Mouse (Mus musculus): ENCODE measurements around the gene Ckmt2. TPM values are rescaled to one million over a fixed set of nuclear protein-coding genes. Genes with fewer than 3 reads are reported as not detected.

Gene Ckmt2
- polyA plus RNA-seq, 1 experiment = not detected

- Histone ChIP-seq H3K4me1 (ENCODE audit: control insufficient read depth, insufficient read depth, insufficient read length, low read length) (no peaks in the 10 kb centered on the region; the same call in 1 of the 2 replicates), H3K36me3 (ENCODE audit: control insufficient read depth, insufficient read depth, low read length) (peaks cover 16% of the 10 kb centered on the region), H3K27ac (ENCODE audit: insufficient read depth, low read depth, low read length) (no peak overlapping the region), H3K4me3 (ENCODE audit: low read depth, low read length) (no peak overlapping the region), H3K27me3 (ENCODE audit: control insufficient read depth, insufficient read depth, low read length) (no peaks in the 10 kb centered on the region)
- TF ChIP-seq CTCF (IDR thresholded peaks at IDR 0.05; ENCODE audit: extremely low read depth, insufficient read length, insufficient replicate concordance, low read depth, low read length) (no peak), POLR2A (IDR thresholded peaks at IDR 0.05; ENCODE audit: low read depth, low read length) (no peak)
- WGBS = 77% methylated on average over 5 of the region's 5 CpGs
Measured at GRCm38 (mm10) chr13:91884714-91885386, 8.2 kb upstream of the Ckmt2 start.

DNA sequence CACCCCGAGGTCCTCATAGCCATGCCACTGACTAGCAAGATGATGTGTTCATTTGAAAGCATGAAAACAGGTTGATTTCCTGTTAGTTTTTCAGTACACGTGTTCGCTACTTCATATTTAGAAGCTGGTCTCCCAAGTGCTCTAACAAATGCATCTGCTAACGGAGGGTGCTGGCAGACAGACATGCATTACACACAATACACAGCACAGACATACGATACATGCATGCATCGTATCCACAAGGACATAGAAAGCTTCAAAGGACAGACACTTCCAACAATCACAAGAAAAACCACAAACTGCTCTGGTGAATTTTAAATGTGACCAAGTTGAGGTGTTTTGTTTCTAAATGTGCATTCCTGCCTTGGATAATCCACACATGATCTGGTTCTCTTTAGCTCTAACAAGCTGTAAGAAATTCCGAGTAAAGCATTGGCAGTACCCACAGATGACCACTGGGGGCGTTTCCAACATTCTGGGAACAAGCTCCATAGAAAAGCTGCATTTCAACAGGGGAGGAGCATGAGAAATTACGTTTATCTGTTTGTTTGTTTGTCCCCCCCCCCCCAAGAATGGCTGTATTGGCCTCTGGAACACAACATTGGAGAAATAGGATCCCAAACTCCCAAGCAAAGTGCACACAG is 5.3 kb upstream of the Ckmt2 start:
- H3K4me3 ChIP-seq (ENCODE audit: low read depth, low read length) = no peak overlapping the region
- H3K4me1 ChIP-seq (ENCODE audit: control insufficient read depth, insufficient read depth, insufficient read length, low read length) = peaks cover 4% of the 10 kb centered on the region; the same call in 1 of the 2 replicates
- WGBS = 63% methylated on average over 9 of the region's 9 CpGs
- H3K36me3 ChIP-seq (ENCODE audit: control insufficient read depth, insufficient read depth, low read length) = peaks cover 15% of the 10 kb centered on the region
- no peaks in the 10 kb centered on the region for H3K27me3 ChIP-seq (ENCODE audit: control insufficient read depth, insufficient read depth, low read length)
- TF ChIP-seq POLR2A (IDR thresholded peaks at IDR 0.05; ENCODE audit: low read depth, low read length) = no peak
- TF ChIP-seq CTCF (IDR thresholded peaks at IDR 0.05; ENCODE audit: extremely low read depth, insufficient read length, insufficient replicate concordance, low read depth, low read length) = no peak
- H3K27ac ChIP-seq (ENCODE audit: insufficient read depth, low read depth, low read length) = no peak overlapping the region

GRCm38 (mm10) chr13:91880256-91880655 is 3.6 kb upstream of the Ckmt2 start:
- Histone ChIP-seq H3K4me1 (ENCODE audit: control insufficient read depth, insufficient read depth, insufficient read length, low read length) (peaks cover 9% of the 10 kb centered on the region; the same call in 1 of the 2 replicates), H3K4me3 (ENCODE audit: low read depth, low read length) (no peak overlapping the region), H3K36me3 (ENCODE audit: control insufficient read depth, insufficient read depth, low read length) (peaks cover 3% of the 10 kb centered on the region), H3K27me3 (ENCODE audit: control insufficient read depth, insufficient read depth, low read length) (no peaks in the 10 kb centered on the region), H3K27ac (ENCODE audit: insufficient read depth, low read depth, low read length) (no peak overlapping the region)
- 93% methylated on average over 4 of the region's 4 CpGs for WGBS
- no peak for TF ChIP-seq CTCF (IDR thresholded peaks at IDR 0.05; ENCODE audit: extremely low read depth, insufficient read length, insufficient replicate concordance, low read depth, low read length)
- TF ChIP-seq POLR2A (IDR thresholded peaks at IDR 0.05; ENCODE audit: low read depth, low read length) = no peak

DNA sequence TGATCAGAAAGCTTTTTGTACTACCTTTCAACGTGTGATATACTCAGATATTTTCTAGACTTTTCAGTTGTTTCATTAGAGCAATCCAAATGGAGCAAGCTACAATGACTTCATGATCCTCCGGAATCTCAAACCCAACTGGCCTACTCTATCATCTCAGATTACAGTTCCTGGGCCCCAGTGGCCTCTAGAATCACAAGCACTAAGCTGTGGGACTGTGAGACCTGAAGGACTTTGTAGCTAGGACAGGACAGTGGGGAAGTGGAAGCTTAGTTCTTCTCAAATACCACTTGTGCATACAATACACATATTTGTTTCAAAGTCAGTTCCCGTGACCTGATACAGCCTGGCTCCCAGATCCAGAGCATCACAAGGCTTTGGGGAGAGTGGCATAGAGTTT is 1.3 kb upstream of the Ckmt2 start:
- TF ChIP-seq POLR2A (IDR thresholded peaks at IDR 0.05; ENCODE audit: low read depth, low read length) (no peak), CTCF (IDR thresholded peaks at IDR 0.05; ENCODE audit: extremely low read depth, insufficient read length, insufficient replicate concordance, low read depth, low read length) (no peak)
- Histone ChIP-seq H3K27ac (ENCODE audit: insufficient read depth, low read depth, low read length) (no peak overlapping the region), H3K4me3 (ENCODE audit: low read depth, low read length) (no peak overlapping the region), H3K36me3 (ENCODE audit: control insufficient read depth, insufficient read depth, low read length) (no peaks in the 10 kb centered on the region), H3K27me3 (ENCODE audit: control insufficient read depth, insufficient read depth, low read length) (no peaks in the 10 kb centered on the region), H3K4me1 (ENCODE audit: control insufficient read depth, insufficient read depth, insufficient read length, low read length) (peaks cover 9% of the 10 kb centered on the region; the same call in 1 of the 2 replicates)
- WGBS = 89% methylated on average over 3 of the region's 3 CpGs

- peaks cover 9% of the 10 kb centered on the region; the same call in 1 of the 2 replicates for H3K4me1 ChIP-seq (ENCODE audit: control insufficient read depth, insufficient read depth, insufficient read length, low read length)
- no peak overlapping the region for H3K4me3 ChIP-seq (ENCODE audit: low read depth, low read length)
- no peaks in the 10 kb centered on the region for H3K27me3 ChIP-seq (ENCODE audit: control insufficient read depth, insufficient read depth, low read length)
- WGBS = 49% methylated on average over 10 of the region's 10 CpGs
- peak overlapping the region; percentile 80 for H3K27ac ChIP-seq (ENCODE audit: insufficient read depth, low read depth, low read length)
- no peaks in the 10 kb centered on the region for H3K36me3 ChIP-seq (ENCODE audit: control insufficient read depth, insufficient read depth, low read length)
- TF ChIP-seq CTCF (IDR thresholded peaks at IDR 0.05; ENCODE audit: extremely low read depth, insufficient read length, insufficient replicate concordance, low read depth, low read length) (no peak), POLR2A (IDR thresholded peaks at IDR 0.05; ENCODE audit: low read depth, low read length) (no peak)
Measured at GRCm38 (mm10) chr13:91877350-91877749, 665 bp upstream of the Ckmt2 start.

DNA sequence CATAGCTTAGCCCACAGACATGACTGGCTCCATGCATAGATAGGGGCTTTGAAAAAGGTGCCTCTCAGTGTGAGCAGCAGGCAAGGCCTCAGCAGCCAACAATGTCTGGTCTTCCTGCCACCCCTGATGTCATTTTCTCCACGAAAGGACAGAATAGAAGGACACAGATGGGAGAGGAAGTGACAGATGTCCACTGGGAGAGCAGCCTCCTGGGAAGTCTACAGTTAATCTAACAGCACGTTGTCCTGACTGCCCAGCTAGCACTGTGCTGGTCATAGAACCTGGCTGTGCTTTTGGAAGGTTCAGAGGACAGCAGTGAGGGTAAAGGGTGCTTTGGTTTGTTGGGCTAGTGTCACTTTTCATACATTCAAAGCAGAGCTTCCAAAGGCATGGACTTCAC is 1.1 kb downstream of the Ckmt2 start:
- peaks cover 9% of the 10 kb centered on the region; the same call in 1 of the 2 replicates for H3K4me1 ChIP-seq (ENCODE audit: control insufficient read depth, insufficient read depth, insufficient read length, low read length)
- 50% methylated on average over 2 of the region's 2 CpGs for WGBS
- no peaks in the 10 kb centered on the region for H3K27me3 ChIP-seq (ENCODE audit: control insufficient read depth, insufficient read depth, low read length)
- H3K36me3 ChIP-seq (ENCODE audit: control insufficient read depth, insufficient read depth, low read length) = no peaks in the 10 kb centered on the region
- TF ChIP-seq POLR2A (IDR thresholded peaks at IDR 0.05; ENCODE audit: low read depth, low read length) (no peak), CTCF (IDR thresholded peaks at IDR 0.05; ENCODE audit: extremely low read depth, insufficient read length, insufficient replicate concordance, low read depth, low read length) (no peak)
- no peak overlapping the region for H3K4me3 ChIP-seq (ENCODE audit: low read depth, low read length)
- no peak overlapping the region for H3K27ac ChIP-seq (ENCODE audit: insufficient read depth, low read depth, low read length)

GRCm38 (mm10) chr13:91874565-91874964 is 2.1 kb downstream of the Ckmt2 start:
- H3K27ac ChIP-seq (ENCODE audit: insufficient read depth, low read depth, low read length) = no peak overlapping the region
- no peaks in the 10 kb centered on the region for H3K27me3 ChIP-seq (ENCODE audit: control insufficient read depth, insufficient read depth, low read length)
- WGBS = 89% methylated on average over 7 of the region's 7 CpGs
- TF ChIP-seq CTCF (IDR thresholded peaks at IDR 0.05; ENCODE audit: extremely low read depth, insufficient read length, insufficient replicate concordance, low read depth, low read length) = no peak
- TF ChIP-seq POLR2A (IDR thresholded peaks at IDR 0.05; ENCODE audit: low read depth, low read length) = no peak
- no peak overlapping the region for H3K4me3 ChIP-seq (ENCODE audit: low read depth, low read length)
- H3K4me1 ChIP-seq (ENCODE audit: control insufficient read depth, insufficient read depth, insufficient read length, low read length) = peaks cover 9% of the 10 kb centered on the region; the same call in 1 of the 2 replicates
- no peaks in the 10 kb centered on the region for H3K36me3 ChIP-seq (ENCODE audit: control insufficient read depth, insufficient read depth, low read length)

Measured in small intestine, adult 2 months (tissue).